Mouse (Mus musculus) embryonic fibroblast, embryonic 13.5 days (primary cell): Measurements from ENCODE around the gene Lgsn. TPM values are rescaled to one million over a fixed set of nuclear protein-coding genes. Genes with fewer than 3 reads are reported as not detected.

Source experiments
- H3K27ac ChIP-seq: 2 replicates; pipeline ENCODE4 v1.5.1; 2012; ENCODE audit warnings: low read length, control low read depth, inconsistent platforms; ENCODE audit not compliant: insufficient read depth
- H3K4me1 ChIP-seq: 2 replicates; pipeline ENCODE4 v1.6.1; 2011; ENCODE audit warnings: low read length; ENCODE audit not compliant: control insufficient read depth, insufficient read depth
- H3K4me3 ChIP-seq: 2 replicates; pipeline ENCODE4 v1.5.1; 2011; ENCODE audit warnings: mild to moderate bottlenecking, control low read depth, low read length; ENCODE audit not compliant: insufficient read depth
- CTCF ChIP-seq: IDR thresholded peaks from 2 replicates; pipeline ENCODE4 v1.5.1; 2011; ENCODE audit warnings: mild to moderate bottlenecking, control low read depth, low read length, moderate library complexity, borderline replicate concordance; ENCODE audit not compliant: insufficient read depth
- POLR2A ChIP-seq: IDR thresholded peaks from 2 replicates; pipeline ENCODE4 v1.6.1; 2011; ENCODE audit warnings: low read depth, mild to moderate bottlenecking, control low read depth, low read length, moderate library complexity
- polyA plus RNA-seq: library from polyadenylated mRNA; stranded (reverse); fragments of >200 nt; gene quantifications from 2 replicates; pipeline ENCODE4 v1.2.4, GENCODE M21; 2011; ENCODE audit warnings: low read depth; ENCODE audit not compliant: missing spikeins, insufficient read length

Gene Lgsn
- polyA plus RNA-seq, 1 experiment, result not detected

DNA sequence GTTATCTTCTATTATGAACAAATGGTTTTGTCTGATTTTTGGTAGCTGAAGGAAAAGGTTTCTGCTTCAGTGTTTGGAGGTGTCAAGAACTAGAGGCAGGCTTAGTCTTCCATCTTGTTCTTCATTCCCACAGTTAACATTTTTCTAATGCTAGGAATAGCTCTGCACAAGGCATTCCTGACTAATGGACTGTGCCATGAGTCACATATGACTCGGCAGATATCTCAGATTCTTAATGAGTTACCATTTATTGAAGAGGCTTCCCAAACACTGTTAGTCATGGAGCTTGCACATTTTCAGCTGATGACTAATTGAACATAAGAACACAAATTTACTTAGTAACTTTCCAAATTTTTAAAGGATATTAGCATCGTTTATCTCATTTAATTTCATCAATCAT, 19.3 kb upstream of the Lgsn start:
- no peaks in the 10 kb centered on the region; the same call in 1 of the 2 replicates for H3K4me1 ChIP-seq
- TF ChIP-seq POLR2A (no peak), CTCF (no peak)
- peak overlapping the region; percentile 71; the same call in 1 of the 2 replicates for H3K27ac ChIP-seq
- H3K4me3 ChIP-seq, result no peak overlapping the region

DNA sequence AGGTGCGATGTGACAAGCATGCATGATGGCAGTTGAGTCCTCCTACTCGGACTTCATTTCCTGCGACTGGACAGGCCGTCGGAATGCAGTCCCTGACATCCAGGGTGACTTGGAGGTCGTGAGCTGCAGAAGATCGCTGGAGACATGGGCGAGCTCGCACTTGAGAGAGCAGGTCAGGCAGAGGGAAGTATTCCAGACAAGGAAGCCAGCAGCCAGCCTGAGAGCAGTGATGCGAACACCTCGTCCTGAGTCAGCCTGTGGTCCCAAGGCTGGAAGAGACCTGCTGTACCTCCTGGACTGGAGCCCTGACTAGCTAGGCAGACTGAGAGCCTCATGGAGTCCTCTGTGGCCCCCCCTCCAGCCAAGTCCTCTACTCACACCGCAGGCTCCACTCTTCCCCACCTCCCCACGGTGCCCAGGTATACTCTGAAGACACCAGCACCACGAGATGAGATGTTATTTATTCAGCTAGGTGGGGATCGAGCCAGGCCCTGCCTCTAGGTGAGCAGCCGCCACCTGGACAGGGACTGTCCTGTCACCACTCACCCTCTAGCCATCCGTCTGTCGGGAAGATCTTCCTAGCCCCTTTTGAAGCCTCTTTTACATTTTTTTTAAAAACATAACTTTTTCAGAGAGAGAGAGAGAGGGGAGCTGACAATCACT, 11.5 kb upstream of the Lgsn start:
- Histone ChIP-seq H3K4me3 (no peak overlapping the region), H3K4me1 (no peaks in the 10 kb centered on the region), H3K27ac (no peak overlapping the region)
- TF ChIP-seq POLR2A, result no peak
- no peak for TF ChIP-seq CTCF

DNA sequence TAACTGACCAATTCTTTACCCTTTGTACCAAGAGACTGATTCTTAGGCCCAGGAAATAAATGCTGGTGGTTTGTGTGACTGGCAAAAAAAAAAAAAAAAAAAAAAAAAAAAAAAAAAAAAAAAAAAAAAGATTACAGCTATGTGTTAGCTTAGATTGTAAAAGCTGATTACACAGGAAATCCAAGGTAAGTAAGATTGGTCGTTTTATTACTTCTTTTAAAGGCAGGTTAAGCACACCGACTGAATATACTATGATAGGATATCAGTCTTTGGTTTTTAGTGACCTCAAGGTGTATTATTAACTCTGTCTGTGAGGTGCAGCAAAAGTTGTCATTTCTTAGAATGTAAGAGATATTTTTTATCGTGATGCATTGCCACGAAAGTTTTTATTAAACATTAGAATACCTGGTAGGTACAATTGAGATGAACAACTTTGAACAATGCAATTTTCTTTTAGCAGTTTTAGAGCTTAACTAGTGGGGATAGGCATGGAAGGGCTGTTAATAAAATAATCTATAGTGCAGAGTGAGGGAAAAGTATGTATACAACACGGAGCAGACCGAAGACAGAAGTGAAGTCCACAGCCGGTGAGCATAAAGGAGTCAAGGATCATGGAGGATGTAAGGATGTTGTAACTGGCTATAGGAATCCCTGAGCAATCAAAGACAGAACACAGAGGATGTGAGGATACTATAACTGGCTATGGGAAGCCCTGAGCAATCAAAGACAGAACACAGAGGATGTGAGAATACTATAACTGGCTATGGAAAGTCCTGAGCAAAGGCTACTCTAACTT, 10.7 kb upstream of the Lgsn start:
- H3K4me3 ChIP-seq, result no peak overlapping the region
- no peaks in the 10 kb centered on the region for H3K4me1 ChIP-seq
- TF ChIP-seq POLR2A, result no peak
- TF ChIP-seq CTCF, result no peak
- no peak overlapping the region for H3K27ac ChIP-seq

DNA sequence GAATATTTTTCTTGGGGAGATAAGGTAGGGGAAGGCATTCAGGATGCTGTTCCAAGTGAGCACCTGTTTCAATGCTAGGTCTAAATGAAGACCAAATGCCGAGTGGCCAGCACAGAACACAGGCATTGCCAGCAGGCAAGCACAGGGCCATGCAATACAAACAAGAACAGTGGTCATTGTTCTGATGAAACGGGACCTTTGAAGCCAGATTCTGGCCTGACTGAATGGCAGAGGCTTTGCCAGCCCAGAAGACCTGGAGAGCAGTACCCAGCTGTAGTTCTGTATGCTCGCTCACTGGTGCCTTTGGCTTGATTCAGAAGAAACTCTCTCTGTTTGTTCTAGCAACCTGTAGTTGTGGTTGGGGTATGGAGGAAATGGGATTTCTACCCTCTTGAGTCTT, 800 bp upstream of the Lgsn start:
- Histone ChIP-seq H3K4me1 (no peaks in the 10 kb centered on the region), H3K4me3 (no peak overlapping the region), H3K27ac (no peak overlapping the region)
- TF ChIP-seq POLR2A (no peak), CTCF (no peak)

DNA sequence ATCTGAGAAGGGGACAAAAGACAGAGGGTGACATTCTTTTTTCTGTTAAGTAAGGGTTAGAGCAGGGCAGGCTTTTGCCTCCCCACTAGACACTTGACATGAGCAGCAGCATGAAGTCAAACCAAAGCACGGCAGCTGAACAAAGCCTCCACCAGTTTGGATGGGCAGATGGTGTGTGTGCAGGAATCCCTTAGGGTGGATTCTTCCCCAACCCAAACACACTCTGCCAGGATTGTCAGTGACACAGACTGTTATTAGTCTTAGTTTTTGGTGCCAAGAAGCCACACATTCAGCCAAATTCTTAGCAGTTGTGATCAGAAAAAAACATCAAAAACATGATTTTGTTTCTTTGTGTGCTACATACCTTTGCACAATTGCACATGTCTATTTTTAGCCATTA, 2.1 kb downstream of the Lgsn start:
- H3K4me3 ChIP-seq, result no peak overlapping the region
- no peak overlapping the region for H3K27ac ChIP-seq
- H3K4me1 ChIP-seq, result no peaks in the 10 kb centered on the region
- TF ChIP-seq POLR2A (no peak), CTCF (no peak)

DNA sequence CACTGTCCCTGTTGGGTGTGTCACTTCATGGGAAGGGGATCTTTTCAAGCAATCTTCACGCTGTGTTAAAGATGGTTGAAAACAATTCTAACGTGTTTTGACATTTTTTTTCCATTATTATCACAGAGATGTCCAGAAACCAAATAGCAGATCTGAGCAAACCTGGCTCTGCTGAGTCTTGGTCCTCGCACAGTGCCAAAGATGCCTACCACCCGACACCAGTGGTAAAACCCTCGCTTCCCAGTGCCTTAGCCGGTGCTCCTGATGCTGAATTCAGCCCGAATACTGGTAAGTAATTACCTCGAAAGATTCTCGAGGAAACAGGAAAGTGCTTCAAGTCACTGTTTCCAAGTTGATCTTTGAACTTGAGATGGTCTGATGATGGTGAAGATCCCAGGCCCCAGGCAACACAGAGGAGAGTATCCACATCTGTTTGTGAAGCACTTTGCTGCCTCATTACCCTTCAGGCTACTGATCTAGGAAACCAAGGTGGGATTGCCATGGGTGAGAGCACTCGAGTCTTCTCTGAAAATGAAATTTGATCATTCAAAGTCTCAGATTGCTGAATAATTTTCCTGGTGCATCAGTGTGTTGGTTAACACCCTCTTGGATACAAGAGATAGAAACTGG, 14.2 kb downstream of the Lgsn start:
- TF ChIP-seq CTCF (no peak), POLR2A (no peak)

DNA sequence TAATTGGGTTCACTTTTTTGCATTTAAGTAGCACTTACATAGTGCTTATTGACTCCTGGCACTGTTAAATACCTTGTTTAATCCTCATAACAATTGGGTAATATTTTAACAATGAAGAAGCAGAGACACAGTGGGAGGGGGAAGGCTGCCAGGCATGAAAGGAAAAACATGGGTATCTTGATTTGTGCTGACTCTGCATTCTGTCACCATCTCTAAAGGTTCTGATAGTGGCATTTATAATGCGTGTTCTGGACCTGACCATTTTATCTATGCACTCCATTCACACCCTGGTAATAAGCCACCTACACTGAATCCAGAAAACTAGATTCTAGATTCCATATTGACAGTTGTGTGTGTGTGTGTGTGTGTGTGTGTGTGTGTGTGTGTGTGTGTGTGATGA, 19.4 kb downstream of the Lgsn start:
- Histone ChIP-seq H3K4me3 (no peak overlapping the region), H3K4me1 (no peaks in the 10 kb centered on the region), H3K27ac (no peak overlapping the region)
- no peak for TF ChIP-seq CTCF
- TF ChIP-seq POLR2A, result no peak

More for the DNA sequence above, 14.2 kb downstream of the Lgsn start:
- Histone ChIP-seq H3K27ac (no peak overlapping the region), H3K4me3 (no peak overlapping the region), H3K4me1 (no peaks in the 10 kb centered on the region)

DNA sequence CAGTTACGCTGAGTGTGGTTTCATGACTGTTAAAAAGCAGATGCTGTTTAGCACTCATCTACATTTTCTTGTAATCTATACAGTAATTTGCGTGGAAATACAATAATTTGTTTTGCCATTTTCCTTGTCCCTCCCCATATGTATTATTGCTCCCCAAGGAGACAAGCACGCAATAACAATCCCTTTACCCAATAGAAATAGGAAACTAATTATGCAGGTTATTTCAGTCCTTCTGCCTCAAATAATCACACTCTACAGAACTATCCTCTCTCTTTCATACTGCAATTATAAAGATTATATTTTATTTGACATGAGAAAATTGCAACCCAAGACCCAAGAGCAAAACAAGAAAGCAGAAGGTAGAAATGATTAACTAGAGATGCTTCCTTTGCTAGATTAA, 20.8 kb downstream of the Lgsn start:
- TF ChIP-seq POLR2A (no peak), CTCF (no peak)
- Histone ChIP-seq H3K4me1 (no peaks in the 10 kb centered on the region), H3K27ac (no peak overlapping the region), H3K4me3 (no peak overlapping the region)

DNA sequence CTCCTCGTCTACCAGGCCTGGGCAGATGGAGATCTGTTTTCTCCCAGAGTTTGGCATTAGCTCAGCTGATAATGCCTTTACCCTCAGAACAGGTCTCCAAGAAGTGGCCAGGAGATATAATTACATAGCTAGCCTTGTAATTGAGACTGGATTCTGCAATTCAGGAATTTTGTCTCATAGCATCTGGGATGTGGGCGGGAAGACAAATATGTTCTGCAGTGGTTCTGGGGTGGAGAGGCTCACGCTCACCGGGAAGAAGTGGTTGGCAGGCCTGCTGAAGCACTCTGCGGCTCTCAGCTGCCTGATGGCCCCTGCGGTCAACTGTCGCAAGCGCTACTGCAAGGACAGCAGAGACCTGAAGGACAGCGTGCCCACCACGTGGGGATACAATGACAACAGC, 27.6 kb downstream of the Lgsn start:
- Histone ChIP-seq H3K4me3 (no peak overlapping the region), H3K27ac (no peak overlapping the region), H3K4me1 (no peaks in the 10 kb centered on the region)
- no peak for TF ChIP-seq CTCF

DNA sequence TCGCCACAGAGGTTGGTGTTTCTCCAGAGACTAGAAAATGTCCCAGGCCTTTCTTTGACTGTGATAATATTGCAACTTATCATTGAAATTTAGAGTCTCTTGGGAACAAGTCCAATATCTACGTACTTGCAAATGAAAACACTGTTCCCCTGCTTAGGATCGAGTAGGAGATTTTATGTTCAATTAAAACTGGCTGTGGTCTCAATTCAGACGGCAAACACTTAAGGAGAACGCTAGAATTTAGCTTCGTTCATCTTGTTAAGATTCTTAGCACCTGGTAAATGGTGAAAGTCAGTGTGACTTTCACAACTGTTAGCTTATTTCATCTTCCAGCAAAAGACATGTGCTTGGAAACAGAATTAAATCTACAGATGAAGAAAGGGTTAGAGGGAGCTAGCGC, 29.1 kb downstream of the Lgsn start:
- TF ChIP-seq CTCF, result no peak
- TF ChIP-seq POLR2A, result no peak

More for the DNA sequence above, 29.1 kb downstream of the Lgsn start:
- H3K27ac ChIP-seq, result no peak overlapping the region
- no peaks in the 10 kb centered on the region for H3K4me1 ChIP-seq
- H3K4me3 ChIP-seq, result no peak overlapping the region
